Mouse (Mus musculus): Measurements from ENCODE around the gene Col7a1. TPM values are rescaled to one million over a fixed set of nuclear protein-coding genes. Genes with fewer than 3 reads are reported as not detected.

Gene Col7a1
- polyA plus RNA-seq, 1 experiment from 2014 or later = 6.2 TPM

DNA sequence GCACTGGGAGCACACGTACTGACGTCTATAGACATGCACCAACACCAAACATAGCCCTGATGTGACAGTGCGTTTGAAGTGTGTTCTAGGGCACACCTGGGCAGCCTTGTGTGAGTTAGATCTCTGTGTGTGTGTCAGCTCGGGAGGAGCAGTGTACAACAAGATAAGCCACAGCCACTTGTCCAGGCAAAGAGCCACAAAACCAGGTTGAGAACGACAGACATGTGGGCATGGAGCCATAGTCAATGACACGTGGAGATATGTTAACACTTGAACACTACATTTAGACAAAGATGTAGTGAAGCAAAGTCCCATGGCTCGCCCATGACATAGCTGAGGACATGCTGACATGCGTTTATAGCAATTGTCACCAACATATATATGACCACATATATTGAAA is 17.2 kb downstream of the Col7a1 start:
- ATAC-seq (ENCODE audit: low FRiP score, low TSS enrichment) (no peak), DNase-seq (ENCODE audit: low spot score) (no peak)
- H3K9me3 ChIP-seq (ENCODE audit: control insufficient read depth, low read length) = no peaks in the 10 kb centered on the region
- H3K27me3 ChIP-seq (ENCODE audit: control insufficient read depth, insufficient read depth, low read length) = no peaks in the 10 kb centered on the region
- H3K4me3 ChIP-seq (ENCODE audit: low read depth, low read length) = no peak overlapping the region
- no peaks in the 10 kb centered on the region for H3K36me3 ChIP-seq (ENCODE audit: control insufficient read depth, insufficient read depth, low read length)
- H3K9ac ChIP-seq (ENCODE audit: low read length) = no peak overlapping the region
- H3K4me1 ChIP-seq (replicated peaks; ENCODE audit: control insufficient read depth, insufficient read depth) = no peaks in the 10 kb centered on the region
- 69% methylated on average over 8 of the region's 8 CpGs for WGBS
- TF ChIP-seq CTCF (IDR thresholded peaks at IDR 0.05; ENCODE audit: low read depth) (no peak), EP300 (optimal IDR thresholded peaks at IDR 0.05) (no peak)
- H3K27ac ChIP-seq (replicated peaks) = no peak overlapping the region
- H3K4me2 ChIP-seq (replicated peaks; ENCODE audit: low read depth) = no peak overlapping the region

DNA sequence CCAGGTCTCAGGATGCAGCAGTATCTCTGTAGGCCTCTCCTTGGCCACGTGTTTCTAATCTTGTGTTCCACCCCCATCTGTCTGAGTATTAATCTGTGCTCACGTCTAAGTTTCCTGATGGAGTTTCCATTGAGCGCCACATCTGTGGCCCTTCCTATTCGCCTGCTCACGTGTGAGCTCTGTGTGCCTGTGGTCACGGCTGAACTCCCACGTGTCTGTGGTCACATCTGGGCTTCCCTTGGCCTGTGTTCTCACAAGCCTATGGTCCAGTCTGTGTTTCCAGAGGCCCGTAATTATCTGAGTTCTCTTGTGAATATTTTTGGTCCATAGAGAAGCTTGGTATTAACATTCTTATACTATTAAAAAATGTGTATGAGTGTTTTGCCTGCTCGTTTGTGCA is 23.1 kb downstream of the Col7a1 start:
- no peak for ATAC-seq (ENCODE audit: low FRiP score, low TSS enrichment)
- H3K4me1 ChIP-seq (replicated peaks; ENCODE audit: control insufficient read depth, insufficient read depth) = no peaks in the 10 kb centered on the region
- no peak overlapping the region for H3K9ac ChIP-seq (ENCODE audit: low read length)
- WGBS = 81% methylated on average over 9 of the region's 9 CpGs
- H3K36me3 ChIP-seq (ENCODE audit: control insufficient read depth, insufficient read depth, low read length) = no peaks in the 10 kb centered on the region
- no peaks in the 10 kb centered on the region for H3K9me3 ChIP-seq (ENCODE audit: control insufficient read depth, low read length)
- no peak for TF ChIP-seq CTCF (IDR thresholded peaks at IDR 0.05; ENCODE audit: low read depth)
- TF ChIP-seq EP300 (optimal IDR thresholded peaks at IDR 0.05) = no peak
- H3K4me3 ChIP-seq (ENCODE audit: low read depth, low read length) = no peak overlapping the region
- H3K27ac ChIP-seq (replicated peaks) = no peak overlapping the region
- H3K4me2 ChIP-seq (replicated peaks; ENCODE audit: low read depth) = no peak overlapping the region
- no peaks in the 10 kb centered on the region for H3K27me3 ChIP-seq (ENCODE audit: control insufficient read depth, insufficient read depth, low read length)
- no peak for DNase-seq (ENCODE audit: low spot score)

DNA sequence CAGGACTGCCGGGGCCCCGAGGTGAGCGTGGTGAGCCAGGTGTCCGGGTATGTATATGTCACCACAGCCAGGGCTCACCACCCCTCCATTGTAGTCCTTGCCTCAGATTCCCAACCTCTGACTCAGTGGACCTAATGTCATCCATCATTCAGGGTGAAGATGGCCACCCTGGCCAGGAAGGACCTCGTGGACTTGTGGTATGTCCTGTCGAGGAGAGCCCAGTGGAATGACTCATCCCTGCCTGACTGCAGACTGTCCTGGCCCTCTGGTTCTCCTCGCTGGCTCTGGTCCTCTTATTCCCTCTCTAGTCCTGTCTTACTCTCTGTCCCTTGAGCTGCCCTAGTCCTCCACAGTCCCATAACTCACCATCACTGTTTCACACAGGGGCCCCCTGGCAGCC is 24.6 kb downstream of the Col7a1 start:
- DNase-seq (ENCODE audit: low spot score) = no peak
- Histone ChIP-seq H3K9me3 (ENCODE audit: control insufficient read depth, low read length) (no peaks in the 10 kb centered on the region), H3K36me3 (ENCODE audit: control insufficient read depth, insufficient read depth, low read length) (no peaks in the 10 kb centered on the region), H3K4me1 (replicated peaks; ENCODE audit: control insufficient read depth, insufficient read depth) (no peaks in the 10 kb centered on the region), H3K27me3 (ENCODE audit: control insufficient read depth, insufficient read depth, low read length) (no peaks in the 10 kb centered on the region), H3K27ac (replicated peaks) (no peak overlapping the region), H3K9ac (ENCODE audit: low read length) (no peak overlapping the region), H3K4me3 (ENCODE audit: low read depth, low read length) (no peak overlapping the region), H3K4me2 (replicated peaks; ENCODE audit: low read depth) (no peak overlapping the region)
- TF ChIP-seq CTCF (IDR thresholded peaks at IDR 0.05; ENCODE audit: low read depth) = no peak
- no peak for TF ChIP-seq EP300 (optimal IDR thresholded peaks at IDR 0.05)
- WGBS = 67% methylated on average over 7 of the region's 7 CpGs
- no peak for ATAC-seq (ENCODE audit: low FRiP score, low TSS enrichment)

- Histone ChIP-seq H3K9ac (ENCODE audit: low read length) (no peak overlapping the region), H3K4me2 (replicated peaks; ENCODE audit: low read depth) (no peak overlapping the region), H3K4me1 (replicated peaks; ENCODE audit: control insufficient read depth, insufficient read depth) (no peaks in the 10 kb centered on the region), H3K4me3 (ENCODE audit: low read depth, low read length) (no peak overlapping the region), H3K9me3 (ENCODE audit: control insufficient read depth, low read length) (no peaks in the 10 kb centered on the region), H3K27ac (replicated peaks) (no peak overlapping the region), H3K36me3 (ENCODE audit: control insufficient read depth, insufficient read depth, low read length) (no peaks in the 10 kb centered on the region), H3K27me3 (ENCODE audit: control insufficient read depth, insufficient read depth, low read length) (no peaks in the 10 kb centered on the region)
- TF ChIP-seq EP300 (optimal IDR thresholded peaks at IDR 0.05) = no peak
- TF ChIP-seq CTCF (IDR thresholded peaks at IDR 0.05; ENCODE audit: low read depth) = no peak
- DNase-seq (ENCODE audit: low spot score) = no peak
- 79% methylated on average over 8 of the region's 8 CpGs for WGBS
- ATAC-seq (ENCODE audit: low FRiP score, low TSS enrichment) = no peak
Observed at GRCm38 (mm10) chr9:108982498-108982897, 29.1 kb downstream of the Col7a1 start.

- H3K27me3 ChIP-seq (ENCODE audit: control insufficient read depth, insufficient read depth, low read length) = no peaks in the 10 kb centered on the region
- DNase-seq (ENCODE audit: low spot score) (no peak), ATAC-seq (ENCODE audit: low FRiP score, low TSS enrichment) (no peak)
- no peak overlapping the region for H3K4me2 ChIP-seq (replicated peaks; ENCODE audit: low read depth)
- 75% methylated on average over 9 of the region's 9 CpGs for WGBS
- no peak for TF ChIP-seq CTCF (IDR thresholded peaks at IDR 0.05; ENCODE audit: low read depth)
- no peak for TF ChIP-seq EP300 (optimal IDR thresholded peaks at IDR 0.05)
- no peaks in the 10 kb centered on the region for H3K4me1 ChIP-seq (replicated peaks; ENCODE audit: control insufficient read depth, insufficient read depth)
- no peak overlapping the region for H3K9ac ChIP-seq (ENCODE audit: low read length)
- H3K4me3 ChIP-seq (ENCODE audit: low read depth, low read length) = no peak overlapping the region
- no peaks in the 10 kb centered on the region for H3K36me3 ChIP-seq (ENCODE audit: control insufficient read depth, insufficient read depth, low read length)
- H3K9me3 ChIP-seq (ENCODE audit: control insufficient read depth, low read length) = no peaks in the 10 kb centered on the region
- no peak overlapping the region for H3K27ac ChIP-seq (replicated peaks)
Observed at GRCm38 (mm10) chr9:108983209-108983608, 29.8 kb downstream of the Col7a1 start.

DNA sequence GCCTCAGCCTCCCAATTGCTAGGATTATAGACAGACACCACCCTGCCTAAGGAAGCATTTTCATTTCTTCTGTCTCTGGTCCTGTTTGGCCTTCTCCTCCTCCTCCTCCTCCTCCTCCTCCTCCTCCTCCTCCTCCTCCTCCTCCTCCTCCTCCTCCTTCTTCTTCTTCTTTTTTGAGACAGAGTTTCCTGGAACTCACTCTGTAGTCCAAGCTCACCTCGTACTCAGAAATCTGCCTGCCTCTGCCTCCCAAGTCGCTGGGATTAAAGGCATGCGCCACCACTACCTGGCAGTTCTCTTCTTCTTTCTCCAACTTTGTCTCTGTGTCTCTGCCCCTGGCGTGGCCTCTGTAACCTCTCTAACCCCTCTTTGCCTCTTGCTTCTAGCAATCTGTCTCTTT is 32.3 kb downstream of the Col7a1 start, which contains the start of gene Ucn2:
Gene Ucn2 (plus strand): TSS at position 301 of the 400 bp plus-strand sequence.
- DNase-seq (ENCODE audit: low spot score) (no peak), ATAC-seq (ENCODE audit: low FRiP score, low TSS enrichment) (no peak)
- Histone ChIP-seq H3K9me3 (ENCODE audit: control insufficient read depth, low read length) (no peaks in the 10 kb centered on the region), H3K9ac (ENCODE audit: low read length) (no peak within 1 kb of the TSS), H3K4me1 (replicated peaks; ENCODE audit: control insufficient read depth, insufficient read depth) (0 out of 2 replicates have a peak, but pooled peaks cover 4% of the 10 kb centered on the region), H3K27ac (replicated peaks) (no peak within 1 kb of the TSS; the same call in 1 of the 2 replicates), H3K4me3 (ENCODE audit: low read depth, low read length) (no peak within 1 kb of the TSS), H3K4me2 (replicated peaks; ENCODE audit: low read depth) (no peak within 1 kb of the TSS), H3K27me3 (ENCODE audit: control insufficient read depth, insufficient read depth, low read length) (no peaks in the 10 kb centered on the region), H3K36me3 (ENCODE audit: control insufficient read depth, insufficient read depth, low read length) (no peaks in the 10 kb centered on the region)
- WGBS = 92% methylated on average over 3 of the region's 4 CpGs
- TF ChIP-seq EP300 (optimal IDR thresholded peaks at IDR 0.05) (no peak), CTCF (IDR thresholded peaks at IDR 0.05; ENCODE audit: low read depth) (no peak)
